Mouse (Mus musculus): ENCODE results near the gene Olfr1128. TPM values are rescaled to one million over a fixed set of nuclear protein-coding genes. Genes with fewer than 3 reads are reported as not detected.
"Not testable (repeated sequence)": the region's sequence is repeated elsewhere in the genome, so short reads cannot be mapped to it uniquely, and the experiment has no call there.

Olfr1128 gene
- polyA plus RNA-seq (2012; rRNA removed) = not detected in 2 replicates

DNA sequence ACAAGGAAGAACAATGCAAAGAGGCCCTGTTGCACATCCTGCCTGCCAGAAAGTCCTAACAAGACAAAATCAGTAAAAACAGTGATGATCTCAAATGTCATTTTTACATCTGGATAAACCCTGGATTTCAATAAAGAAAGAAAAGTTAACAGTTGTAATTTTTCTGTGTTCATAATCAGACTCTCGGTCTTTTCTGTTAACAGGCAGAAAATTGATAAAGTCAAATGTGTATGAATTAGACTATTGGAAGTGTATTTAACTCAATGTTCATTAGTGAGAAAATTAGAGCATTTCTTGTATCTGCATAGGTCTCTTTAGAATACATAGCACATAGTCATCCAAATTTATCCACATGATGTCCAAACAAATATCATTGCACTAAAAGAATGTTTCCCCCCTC lies at the start of gene Olfr1128:
Olfr1128 (minus strand) TSS at position 101 of the 400 bp plus-strand sequence.
- DNase-seq (ENCODE audit: low read depth) = no peak
- TF ChIP-seq CTCF (IDR thresholded peaks at IDR 0.05; ENCODE audit: borderline replicate concordance, extremely low read depth, insufficient read depth, insufficient read length) = no peak
- no peak for TF ChIP-seq POLR2A (IDR thresholded peaks at IDR 0.05; ENCODE audit: borderline replicate concordance, extremely low read depth, insufficient read depth, insufficient read length, poor library complexity, severe bottlenecking)

DNA sequence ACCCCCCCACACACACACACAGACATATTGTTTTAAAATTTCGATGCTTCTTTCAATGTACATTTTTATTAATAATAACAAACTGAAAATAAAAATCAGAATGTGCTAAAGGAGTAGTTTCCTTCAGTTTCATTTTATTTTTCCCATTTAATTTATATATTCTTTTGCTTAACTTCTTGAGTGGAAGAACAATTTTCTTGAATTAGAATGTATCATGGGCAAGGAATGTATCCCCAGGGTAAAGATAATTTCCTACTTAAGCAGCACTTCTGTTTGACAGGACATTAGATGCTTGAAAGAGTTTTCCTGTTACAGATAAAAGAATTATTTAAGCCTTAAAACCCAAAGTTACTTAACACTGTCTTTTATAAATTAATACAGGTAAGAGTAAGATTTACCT lies 28.3 kb upstream of the Olfr1128 start, which contains the start of gene Olfr1129:
Olfr1129 (plus strand) TSS at position 301 of the 400 bp plus-strand sequence.
- not testable (repeated sequence) for DNase-seq (ENCODE audit: low read depth)

- TF ChIP-seq POLR2A (IDR thresholded peaks at IDR 0.05; ENCODE audit: borderline replicate concordance, extremely low read depth, insufficient read depth, insufficient read length, poor library complexity, severe bottlenecking) = no peak
- no peak for TF ChIP-seq CTCF (IDR thresholded peaks at IDR 0.05; ENCODE audit: borderline replicate concordance, extremely low read depth, insufficient read depth, insufficient read length)
- no peak for DNase-seq (ENCODE audit: low read depth)
Observed at GRCm38 (mm10) chr2:87534826-87535225, 10.5 kb downstream of the Olfr1128 start.

GRCm38 (mm10) chr2:87531496-87531895 lies 13.8 kb downstream of the Olfr1128 start, which contains the start of gene Olfr153:
TSS of gene Olfr153 (plus strand) at chr2:87531796.
- DNase-seq (ENCODE audit: low read depth) = no peak
- TF ChIP-seq CTCF (IDR thresholded peaks at IDR 0.05; ENCODE audit: borderline replicate concordance, extremely low read depth, insufficient read depth, insufficient read length) (no peak), POLR2A (IDR thresholded peaks at IDR 0.05; ENCODE audit: borderline replicate concordance, extremely low read depth, insufficient read depth, insufficient read length, poor library complexity, severe bottlenecking) (no peak)

GRCm38 (mm10) chr2:87525899-87526616 lies 19.3 kb downstream of the Olfr1128 start:
- DNase-seq (ENCODE audit: low read depth) = peak; percentile 46

DNA sequence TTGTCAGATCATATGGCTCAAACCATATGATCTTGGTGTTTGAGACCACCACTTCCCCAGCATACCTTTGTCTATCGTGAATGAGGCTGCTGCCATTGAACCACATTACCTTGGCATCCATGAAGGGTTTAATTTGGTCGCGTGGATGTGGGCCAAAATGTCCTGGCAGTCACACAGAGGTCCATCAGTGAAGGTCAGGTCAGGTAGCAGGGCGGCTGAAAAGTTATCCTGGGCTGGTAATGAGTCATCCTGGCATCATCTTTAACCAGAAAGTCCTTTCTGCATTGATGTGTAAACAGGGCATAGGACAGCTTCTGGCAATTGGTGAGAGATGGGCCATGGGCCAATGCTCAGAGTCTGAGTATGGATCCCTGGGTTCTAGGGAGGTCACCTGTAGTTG lies 24.7 kb downstream of the Olfr1128 start:
- DNase-seq (ENCODE audit: low read depth) = no peak
- TF ChIP-seq CTCF (IDR thresholded peaks at IDR 0.05; ENCODE audit: borderline replicate concordance, extremely low read depth, insufficient read depth, insufficient read length) (no peak), POLR2A (IDR thresholded peaks at IDR 0.05; ENCODE audit: borderline replicate concordance, extremely low read depth, insufficient read depth, insufficient read length, poor library complexity, severe bottlenecking) (no peak)

DNA sequence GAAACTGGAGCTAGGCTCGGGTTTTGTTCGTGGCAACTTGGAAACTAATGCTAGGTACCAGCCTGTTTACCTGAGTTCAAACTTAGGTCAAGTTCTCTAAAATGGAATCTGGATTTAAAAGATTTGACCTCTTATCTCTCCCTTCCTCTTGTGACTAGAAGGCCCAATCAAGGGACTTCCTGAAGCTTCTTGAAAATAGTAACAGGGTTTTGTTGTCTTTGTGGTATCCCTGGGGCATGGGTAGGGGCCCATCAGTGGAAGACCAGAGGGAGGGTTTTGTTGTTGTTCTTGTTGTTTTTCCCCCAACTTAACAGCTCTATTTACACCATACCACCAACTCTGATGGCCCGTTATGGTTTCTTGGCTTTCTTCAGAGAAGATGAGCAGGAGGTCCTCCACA lies 28.8 kb downstream of the Olfr1128 start:
- TF ChIP-seq CTCF (IDR thresholded peaks at IDR 0.05; ENCODE audit: borderline replicate concordance, extremely low read depth, insufficient read depth, insufficient read length) (no peak), POLR2A (IDR thresholded peaks at IDR 0.05; ENCODE audit: borderline replicate concordance, extremely low read depth, insufficient read depth, insufficient read length, poor library complexity, severe bottlenecking) (no peak)
- DNase-seq (ENCODE audit: low read depth) = no peak

- no peak for DNase-seq (ENCODE audit: low read depth)
- TF ChIP-seq CTCF (IDR thresholded peaks at IDR 0.05; ENCODE audit: borderline replicate concordance, extremely low read depth, insufficient read depth, insufficient read length) (no peak), POLR2A (IDR thresholded peaks at IDR 0.05; ENCODE audit: borderline replicate concordance, extremely low read depth, insufficient read depth, insufficient read length, poor library complexity, severe bottlenecking) (no peak)
Observed at GRCm38 (mm10) chr2:87515457-87516060, 29.8 kb downstream of the Olfr1128 start.

- TF ChIP-seq POLR2A (IDR thresholded peaks at IDR 0.05; ENCODE audit: borderline replicate concordance, extremely low read depth, insufficient read depth, insufficient read length, poor library complexity, severe bottlenecking) (no peak), CTCF (IDR thresholded peaks at IDR 0.05; ENCODE audit: borderline replicate concordance, extremely low read depth, insufficient read depth, insufficient read length) (no peak)
- DNase-seq (ENCODE audit: low read depth) = no peak
Observed at GRCm38 (mm10) chr2:87515046-87515445, 30.3 kb downstream of the Olfr1128 start.

DNA sequence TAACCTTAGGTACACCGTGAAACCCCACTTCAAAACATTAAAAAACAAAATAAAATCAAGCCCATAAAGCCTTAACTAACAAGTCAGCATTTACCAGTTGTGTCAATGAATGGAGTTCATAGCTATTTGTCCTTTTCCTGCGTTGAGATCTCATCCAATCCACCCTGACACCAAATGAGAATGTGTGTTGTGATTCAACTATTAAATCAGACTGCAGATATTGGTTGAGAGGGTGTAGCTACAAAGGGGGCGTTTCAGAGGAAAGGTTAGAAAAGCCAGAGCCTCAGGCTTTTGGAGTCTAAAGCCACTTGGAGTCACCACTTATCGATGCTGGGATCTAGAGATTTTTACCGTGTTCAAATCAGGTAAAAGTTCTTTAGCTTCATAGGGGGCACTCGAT lies 39.1 kb downstream of the Olfr1128 start, which contains the start of gene Pramel6:
Pramel6 (plus strand) TSS at position 301 of the 400 bp plus-strand sequence.
- TF ChIP-seq CTCF (IDR thresholded peaks at IDR 0.05; ENCODE audit: borderline replicate concordance, extremely low read depth, insufficient read depth, insufficient read length) (no peak), POLR2A (IDR thresholded peaks at IDR 0.05; ENCODE audit: borderline replicate concordance, extremely low read depth, insufficient read depth, insufficient read length, poor library complexity, severe bottlenecking) (no peak)
- no peak for DNase-seq (ENCODE audit: low read depth)

GRCm38 (mm10) chr2:87496993-87497392 lies 48.3 kb downstream of the Olfr1128 start, which contains the start of gene Pramel7:
TSS of gene Pramel7 (minus strand) at chr2:87497093.
- not testable (repeated sequence) for DNase-seq (ENCODE audit: low read depth)

Other genes with a start within 250 kb of the Olfr1128 start
- not detected in 2 replicates for gene Olfr1118, start 238.0 kb downstream of the Olfr1128 start, polyA plus RNA-seq (2012; rRNA removed)
- not detected in 2 replicates for gene Olfr1120, start 190.7 kb downstream of the Olfr1128 start, polyA plus RNA-seq (2012; rRNA removed)
- not detected in 2 replicates for gene Olfr1121, start 175.6 kb downstream of the Olfr1128 start, polyA plus RNA-seq (2012; rRNA removed)
- gene Olfr1122, start 159.7 kb downstream of the Olfr1128 start, polyA plus RNA-seq (2012; rRNA removed) = not detected in 2 replicates
- gene Olfr1123, start 128.9 kb downstream of the Olfr1128 start, polyA plus RNA-seq (2012; rRNA removed) = not detected in 2 replicates
- not detected in 2 replicates for gene Olfr1124, start 115.3 kb downstream of the Olfr1128 start, polyA plus RNA-seq (2012; rRNA removed)
- gene Olfr1126, start 91.6 kb downstream of the Olfr1128 start, polyA plus RNA-seq (2012; rRNA removed) = not detected in 2 replicates
- not detected in 2 replicates for gene Pramel7, start 48.4 kb downstream of the Olfr1128 start, polyA plus RNA-seq (2012; rRNA removed)
- gene Pramel6, start 39.0 kb downstream of the Olfr1128 start, polyA plus RNA-seq (2012; rRNA removed) = not detected in 2 replicates
- gene Olfr153, start 13.7 kb downstream of the Olfr1128 start, polyA plus RNA-seq (2012; rRNA removed) = not detected in 2 replicates
- not detected in 2 replicates for gene Olfr1129, start 28.4 kb upstream of the Olfr1128 start, polyA plus RNA-seq (2012; rRNA removed)
- not detected in 2 replicates for gene Olfr1130, start 60.7 kb upstream of the Olfr1128 start, polyA plus RNA-seq (2012; rRNA removed)
- gene Olfr1131, start 81.6 kb upstream of the Olfr1128 start, polyA plus RNA-seq (2012; rRNA removed) = not detected in 2 replicates
- gene Olfr1132, start 92.0 kb upstream of the Olfr1128 start, polyA plus RNA-seq (2012; rRNA removed) = not detected in 2 replicates
- gene Olfr1133, start 101.8 kb upstream of the Olfr1128 start, polyA plus RNA-seq (2012; rRNA removed) = not detected in 2 replicates
- not detected in 2 replicates for gene Olfr1134, start 112.9 kb upstream of the Olfr1128 start, polyA plus RNA-seq (2012; rRNA removed)
- gene Olfr1135, start 128.1 kb upstream of the Olfr1128 start, polyA plus RNA-seq (2012; rRNA removed) = not detected in 2 replicates
- gene Olfr1136, start 148.4 kb upstream of the Olfr1128 start, polyA plus RNA-seq (2012; rRNA removed) = not detected in 2 replicates
- gene Olfr1137, start 167.6 kb upstream of the Olfr1128 start, polyA plus RNA-seq (2012; rRNA removed) = not detected in 2 replicates
- not detected in 2 replicates for gene Olfr1138, start 194.4 kb upstream of the Olfr1128 start, polyA plus RNA-seq (2012; rRNA removed)
- not detected in 2 replicates for gene Olfr1140, start 198.2 kb upstream of the Olfr1128 start, polyA plus RNA-seq (2012; rRNA removed)
- gene Olfr1141, start 208.4 kb upstream of the Olfr1128 start, polyA plus RNA-seq (2012; rRNA removed) = not detected in 2 replicates
- not detected in 2 replicates for gene Olfr152, start 233.9 kb upstream of the Olfr1128 start, polyA plus RNA-seq (2012; rRNA removed)